Mouse (Mus musculus) lung, postnatal 0 days (tissue): Measurements from ENCODE around the gene Arhgef40. TPM values are rescaled to one million over a fixed set of nuclear protein-coding genes. Genes with fewer than 3 reads are reported as not detected.

Source experiments
- ATAC-seq: fragments of 200-750 bp; cut with Nextera tagmentation; 2 replicates; pipeline ENCODE4 v1.8.0; 2017; ENCODE audit warnings: moderate library complexity
- DNase-seq: peaks from one replicate; pipeline ENCODE4 v3.0.0-alpha.2; 2016; ENCODE audit warnings: low spot score
- H3K27ac ChIP-seq: fragments of 300-500 bp; sonication (generic); 2 replicates; pipeline ENCODE4 v1.5.1; 2014; ENCODE audit warnings: antibody characterized with exemption, mild to moderate bottlenecking, low read length, mixed read lengths
- H3K27me3 ChIP-seq: fragments of 300-500 bp; sonication (generic); replicated peaks from 2 replicates; pipeline ENCODE4 v1.6.1; 2014; ENCODE audit warnings: low read length, mixed read lengths; ENCODE audit not compliant: insufficient read depth
- H3K36me3 ChIP-seq: fragments of 300-500 bp; sonication (generic); 2 replicates; pipeline ENCODE4 v1.6.1; 2014; ENCODE audit warnings: low read length, mixed read lengths; ENCODE audit not compliant: insufficient read depth
- H3K4me1 ChIP-seq: fragments of 300-500 bp; sonication (generic); 2 replicates; pipeline ENCODE4 v1.6.1; 2014; ENCODE audit warnings: antibody characterized with exemption, low read depth, low read length, mixed read lengths; ENCODE audit not compliant: insufficient read depth
- H3K4me2 ChIP-seq: fragments of 300-500 bp; sonication (generic); replicated peaks from 2 replicates; pipeline ENCODE4 v1.6.1; 2014; ENCODE audit warnings: low read depth, mild to moderate bottlenecking, low read length, moderate library complexity, mixed read lengths
- H3K4me3 ChIP-seq: fragments of 300-500 bp; sonication (generic); 2 replicates; pipeline ENCODE4 v1.5.1; 2014; ENCODE audit warnings: low read depth, low read length
- H3K9ac ChIP-seq: fragments of 300-500 bp; sonication (generic); replicated peaks from 2 replicates; pipeline ENCODE4 v1.6.1; 2014; ENCODE audit warnings: low read depth, mild to moderate bottlenecking
- H3K9me3 ChIP-seq: fragments of 300-500 bp; sonication (generic); 2 replicates; pipeline ENCODE4 v1.6.1; 2016; ENCODE audit warnings: low read length, mixed read lengths
- CTCF ChIP-seq: IDR thresholded peaks from 2 replicates; pipeline ENCODE4 v1.5.1; 2016; ENCODE audit warnings: antibody characterized with exemption, mild to moderate bottlenecking
- EP300 ChIP-seq: IDR thresholded peaks from 2 replicates; pipeline ENCODE4 v1.6.1; 2016; ENCODE audit warnings: antibody characterized with exemption, mild to moderate bottlenecking, control low read depth
- WGBS: fragments of 180-500 bp; shearing (Covaris S2); extraction: QIAGEN DNeasy Blood & Tissue Kit; methylation state at CpG from one replicate; pipeline ENCODE4 v1.1.7; 2014; 5-methylcytosine and 5-hydroxymethylcytosine counted together
- polyA plus RNA-seq: library from polyadenylated mRNA; unstranded; fragments of >200 nt; fragmentation: Nextera tagmentation; extraction: Ambion mirVana; gene quantifications from 2 replicates; pipeline ENCODE4 v1.2.1, GENCODE M21; 2015

The Arhgef40 gene
- polyA plus RNA-seq, 1 experiment from 2014 or later, result 46.3 TPM

DNA sequence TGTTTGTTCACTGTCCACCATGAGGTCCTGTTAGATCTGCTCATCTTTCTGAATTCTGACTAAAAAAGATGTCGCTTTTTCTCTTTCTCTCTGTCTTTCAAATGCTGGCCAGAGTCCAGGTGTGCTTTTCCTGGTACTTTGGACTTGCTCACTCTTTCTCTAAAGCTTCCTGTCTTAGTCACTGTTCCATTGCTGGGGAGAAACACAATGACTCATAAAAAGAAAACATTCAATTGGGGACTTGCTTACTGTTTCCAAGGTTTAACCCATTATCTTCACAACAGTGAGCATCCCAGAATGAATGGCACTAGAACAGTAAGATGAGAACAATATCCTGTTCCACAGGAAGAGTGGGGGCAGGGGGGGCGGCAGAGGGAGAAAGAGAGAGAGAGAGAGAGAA, 24.2 kb upstream of the Arhgef40 start:
- WGBS, result 67% methylated on average over 2 of the region's 2 CpGs
- no peaks in the 10 kb centered on the region for H3K9me3 ChIP-seq
- H3K4me3 ChIP-seq, result no peak overlapping the region
- no peak overlapping the region for H3K27ac ChIP-seq
- ATAC-seq, result no peak
- no peak for TF ChIP-seq EP300
- TF ChIP-seq CTCF, result no peak
- no peaks in the 10 kb centered on the region for H3K36me3 ChIP-seq
- H3K9ac ChIP-seq, result no peak overlapping the region
- 0 out of 2 replicates have a peak, but pooled peaks cover 3% of the 10 kb centered on the region for H3K4me1 ChIP-seq
- H3K4me2 ChIP-seq, result no peak overlapping the region
- no peaks in the 10 kb centered on the region for H3K27me3 ChIP-seq
- DNase-seq, result no peak

DNA sequence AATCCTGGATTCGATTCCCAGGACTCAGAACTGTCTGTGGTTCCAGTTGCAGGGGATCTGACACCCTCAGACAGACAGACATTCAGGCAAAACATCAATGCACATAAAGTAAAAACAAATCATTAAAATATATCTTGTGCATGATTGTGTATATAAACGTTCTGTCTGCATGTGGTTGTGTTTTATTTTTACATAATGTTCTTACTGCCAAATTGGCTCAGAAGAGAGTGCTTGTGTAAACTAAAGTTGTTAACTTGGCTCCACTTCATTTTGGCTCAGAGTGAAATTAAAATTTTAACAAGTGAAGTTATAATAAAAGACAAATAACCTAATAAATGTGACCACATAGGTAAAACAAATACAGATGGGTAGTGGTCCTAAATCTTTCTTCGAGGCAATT, 17.1 kb upstream of the Arhgef40 start:
- H3K27ac ChIP-seq, result no peak overlapping the region
- H3K9me3 ChIP-seq, result no peaks in the 10 kb centered on the region
- no peaks in the 10 kb centered on the region for H3K36me3 ChIP-seq
- DNase-seq (peak; percentile 32), ATAC-seq (no peak)
- WGBS, result 48% methylated on average over 3 of the region's 3 CpGs
- H3K27me3 ChIP-seq, result no peaks in the 10 kb centered on the region
- TF ChIP-seq CTCF (no peak), EP300 (no peak)
- no peak overlapping the region for H3K9ac ChIP-seq
- H3K4me2 ChIP-seq, result no peak overlapping the region
- no peak overlapping the region for H3K4me3 ChIP-seq
- H3K4me1 ChIP-seq, result no peaks in the 10 kb centered on the region

GRCm38 (mm10) chr14:51979252-51979651, 5.3 kb upstream of the Arhgef40 start:
- no peak for TF ChIP-seq CTCF
- TF ChIP-seq EP300, result no peak
- Histone ChIP-seq H3K27me3 (no peaks in the 10 kb centered on the region), H3K4me1 (peaks cover 4% of the 10 kb centered on the region; the same call in 1 of the 2 replicates), H3K9ac (no peak overlapping the region), H3K4me3 (no peak overlapping the region), H3K9me3 (no peaks in the 10 kb centered on the region), H3K4me2 (no peak overlapping the region), H3K36me3 (no peaks in the 10 kb centered on the region), H3K27ac (no peak overlapping the region)
- DNase-seq, result no peak
- ATAC-seq, result no peak
- WGBS, result 70% methylated on average over 3 of the region's 3 CpGs

DNA sequence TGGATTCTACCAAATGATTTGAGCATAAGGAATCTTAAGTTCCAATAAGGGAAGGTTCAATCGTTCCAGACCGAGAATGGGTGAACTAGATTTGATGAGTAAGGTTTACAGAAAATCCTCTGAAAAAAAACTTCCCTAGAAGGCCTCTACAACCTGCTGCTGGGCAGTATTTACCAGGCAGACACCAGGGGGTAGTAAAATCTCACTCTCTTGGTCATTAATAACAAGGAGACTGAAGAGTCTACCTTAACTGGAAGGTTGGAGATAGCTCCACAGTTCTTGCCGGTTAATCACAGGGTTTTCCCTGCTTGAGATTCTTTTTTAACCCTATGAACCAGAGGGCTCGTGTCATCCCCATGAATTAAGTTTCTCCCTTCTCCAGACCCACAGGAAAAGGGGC, 1.3 kb upstream of the Arhgef40 start:
- no peak overlapping the region for H3K4me3 ChIP-seq
- H3K36me3 ChIP-seq, result no peaks in the 10 kb centered on the region
- TF ChIP-seq CTCF, result 0 out of 2 replicates have a peak, but pooled peaks have one; percentile 7
- no peak for TF ChIP-seq EP300
- DNase-seq (peak; percentile 20), ATAC-seq (no peak)
- H3K9me3 ChIP-seq, result no peaks in the 10 kb centered on the region
- peaks cover 16% of the 10 kb centered on the region; the same call in 1 of the 2 replicates for H3K4me1 ChIP-seq
- H3K9ac ChIP-seq, result no peak overlapping the region
- no peak overlapping the region for H3K4me2 ChIP-seq
- 59% methylated on average over 4 of the region's 4 CpGs for WGBS
- no peaks in the 10 kb centered on the region for H3K27me3 ChIP-seq
- H3K27ac ChIP-seq, result no peak overlapping the region

DNA sequence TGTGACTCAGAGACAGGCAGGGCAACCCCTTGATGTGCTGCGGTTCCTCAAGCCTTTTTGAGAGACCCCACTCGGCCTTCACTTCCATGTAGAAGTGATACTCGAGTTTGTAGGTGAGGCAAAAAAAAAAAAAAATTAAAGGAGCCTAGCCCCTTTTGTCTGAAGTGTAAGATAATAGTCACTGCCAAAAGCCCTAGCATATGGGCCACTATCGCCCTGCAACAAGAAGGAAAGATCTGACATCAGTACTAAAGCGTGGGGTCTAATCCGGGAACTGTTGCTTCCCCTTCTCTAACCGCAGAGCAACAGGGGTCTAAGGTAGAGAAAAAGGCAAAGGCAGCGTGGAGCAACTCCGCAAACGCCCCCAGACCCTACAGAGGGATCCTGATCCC, 668 bp upstream of the Arhgef40 start:
- no peaks in the 10 kb centered on the region for H3K27me3 ChIP-seq
- no peaks in the 10 kb centered on the region for H3K9me3 ChIP-seq
- WGBS, result 15% methylated on average over 10 of the region's 10 CpGs
- TF ChIP-seq EP300 (no peak), CTCF (no peak)
- H3K36me3 ChIP-seq, result 0 out of 2 replicates have a peak, but pooled peaks cover 3% of the 10 kb centered on the region
- no peak overlapping the region for H3K9ac ChIP-seq
- H3K4me1 ChIP-seq, result peaks cover 16% of the 10 kb centered on the region; the same call in 1 of the 2 replicates
- ATAC-seq (no peak), DNase-seq (no peak)
- H3K27ac ChIP-seq, result no peak overlapping the region
- H3K4me3 ChIP-seq, result peak overlapping the region; percentile 64
- H3K4me2 ChIP-seq, result peak overlapping the region; percentile 95

GRCm38 (mm10) chr14:51985301-51986152, 1.0 kb downstream of the Arhgef40 start:
- DNase-seq (peak; percentile 88), ATAC-seq (peak; percentile 84)
- Histone ChIP-seq H3K27ac (peak overlapping the region; percentile 88), H3K9ac (peak overlapping the region; percentile 64), H3K36me3 (0 out of 2 replicates have a peak, but pooled peaks cover 6% of the 10 kb centered on the region), H3K9me3 (no peaks in the 10 kb centered on the region), H3K27me3 (no peaks in the 10 kb centered on the region), H3K4me2 (peak overlapping the region; percentile 95), H3K4me3 (peak overlapping the region; percentile 64), H3K4me1 (peaks cover 16% of the 10 kb centered on the region; the same call in 1 of the 2 replicates)
- TF ChIP-seq EP300, result no peak
- TF ChIP-seq CTCF, result no peak; the same call in 1 of the 2 replicates
- under 1% methylated on average over 26 of the region's 27 CpGs for WGBS
